Mouse (Mus musculus) myocyte (in vitro differentiated cells): Measurements from ENCODE around the gene Eva1a.

Experiments
- MAX ChIP-seq: IDR thresholded peaks from one replicate; pipeline ENCODE4 v1.6.1; 2011; ENCODE audit warnings: low read depth, mild to moderate bottlenecking, control low read depth
- POLR2A ChIP-seq: IDR thresholded peaks from one replicate; pipeline ENCODE4 v1.6.1; 2011; ENCODE audit warnings: low read depth, mild to moderate bottlenecking, control low read depth, moderate library complexity; ENCODE audit not compliant: insufficient read length
- POLR2AphosphoS2 ChIP-seq: IDR thresholded peaks from one replicate; pipeline ENCODE4 v1.6.1; 2011; ENCODE audit warnings: low read depth, control low read depth; ENCODE audit not compliant: insufficient read length
- SRF ChIP-seq: IDR thresholded peaks from one replicate; pipeline ENCODE4 v1.6.1; 2011; ENCODE audit warnings: low read depth; ENCODE audit not compliant: control insufficient read depth, insufficient read length
- TCF3 ChIP-seq: IDR thresholded peaks from one replicate; pipeline ENCODE4 v1.6.1; 2011; ENCODE audit warnings: low read depth, control low read depth; ENCODE audit not compliant: insufficient read length
- USF1 ChIP-seq: IDR thresholded peaks from one replicate; pipeline ENCODE4 v1.6.1; 2011; ENCODE audit warnings: low read depth, mild to moderate bottlenecking, control low read depth, moderate library complexity

DNA sequence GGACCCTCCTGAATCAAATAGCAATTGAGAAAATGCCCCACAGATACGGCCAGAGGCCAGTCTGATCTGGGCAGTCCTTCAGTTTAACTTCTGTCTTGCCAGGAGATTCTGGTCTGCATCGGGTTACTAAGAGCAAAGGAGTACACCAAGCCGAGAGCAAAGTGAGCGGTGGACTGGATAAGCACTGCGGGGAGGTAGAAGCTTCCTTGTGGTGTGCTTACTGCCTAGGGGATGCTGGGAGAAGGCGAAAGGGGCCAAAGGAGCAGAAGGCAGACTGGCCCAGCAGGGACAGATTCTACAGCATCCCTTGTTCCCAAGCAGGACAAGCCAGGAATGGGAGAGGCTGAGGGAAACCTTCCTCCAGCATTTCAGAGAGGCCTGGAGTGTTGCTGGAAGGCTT lies 42.8 kb downstream of the Eva1a start:
- TF ChIP-seq USF1 (no peak), POLR2A (no peak), MAX (no peak), SRF (no peak), POLR2AphosphoS2 (no peak), TCF3 (no peak)
